Mouse (Mus musculus) gastrocnemius, adult 2 months (tissue): Measurements from ENCODE around the gene Plcd3. TPM values are rescaled to one million over a fixed set of nuclear protein-coding genes. Genes with fewer than 3 reads are reported as not detected.
A peak's percentile ranks its signal among the peaks of the same experiment; 100 is the strongest.

ENCODE experiments used
- DNase-seq: peaks from one replicate; pipeline ENCODE4 v3.0.0; 2022
- H3K27ac ChIP-seq: fragments of 200-600 bp; 2 replicates; pipeline ENCODE4 v1.8.1; 2022; ENCODE audit warnings: mild to moderate bottlenecking
- H3K4me3 ChIP-seq: fragments of 200-600 bp; 2 replicates; pipeline ENCODE4 v1.8.1; 2022; ENCODE audit warnings: mild to moderate bottlenecking, moderate library complexity
- CTCF ChIP-seq: fragments of 200-600 bp; IDR thresholded peaks from 2 replicates; pipeline ENCODE4 v1.8.1; 2022; ENCODE audit warnings: antibody characterized with exemption, mild to moderate bottlenecking, moderate library complexity
- intact Hi-C: fragments of 180-260 bp; cut with DNase I; formaldehyde crosslinking; loops from one replicate; pipeline ENCODE4 v1.15.1; 2025
- total RNA-seq, 2 experiments: library from RNA; stranded (reverse); gene quantifications; 2 replicates each; pipeline ENCODE4 v1.2.3; 2021

Plcd3 gene
- total RNA-seq, 2 experiments from 2014 or later: 4.6 to 5.9 TPM

GRCm38 (mm10) chr11:103042828-103043227 is 58.6 kb downstream of the Plcd3 start:
- intact Hi-C loops: no loop called here
- no peak overlapping the region for H3K27ac ChIP-seq
- TF ChIP-seq CTCF: no peak
- peak; percentile 28 for DNase-seq
- no peak overlapping the region for H3K4me3 ChIP-seq

- DNase-seq: peak; percentile 10
- intact Hi-C loops: no loop called here
- TF ChIP-seq CTCF: no peak
These were observed 63.4 kb downstream of the Plcd3 start for GRCm38 (mm10) chr11:103038037-103038436.

GRCm38 (mm10) chr11:103036881-103037465 is 64.5 kb downstream of the Plcd3 start:
- H3K4me3 ChIP-seq: no peak overlapping the region
- intact Hi-C loops: loop anchor here (2.0 kb wide), 1 partner anchor 14 kb away; no protein-coding TSS in a partner anchor
- TF ChIP-seq CTCF: no peak
- peak; percentile 43 for DNase-seq
- H3K27ac ChIP-seq: peak overlapping the region; percentile 68

More at GRCm38 (mm10) chr11:103038037-103038436, 63.4 kb downstream of the Plcd3 start:
- H3K4me3 ChIP-seq: no peak overlapping the region
- H3K27ac ChIP-seq: peak overlapping the region; percentile 68

GRCm38 (mm10) chr11:103035007-103035406 is 66.5 kb downstream of the Plcd3 start:
- TF ChIP-seq CTCF: no peak
- intact Hi-C loops: no loop called here
- Histone ChIP-seq H3K4me3 (no peak overlapping the region), H3K27ac (no peak overlapping the region)
- no peak for DNase-seq

- Histone ChIP-seq H3K4me3 (no peak overlapping the region), H3K27ac (0 out of 2 replicates have a peak overlapping the region, but pooled peaks have one; percentile 0)
- no peak for TF ChIP-seq CTCF
- DNase-seq: no peak
- intact Hi-C loops: no loop called here
These were observed 68.4 kb downstream of the Plcd3 start for GRCm38 (mm10) chr11:103033030-103033429.

GRCm38 (mm10) chr11:103028176-103028891 is 73.1 kb downstream of the Plcd3 start, which contains the start of the genes Nmt1 and Dcakd:
Gene Nmt1 (plus strand): TSS chr11:103028190.
Gene Dcakd (minus strand): TSS chr11:103028333.
- DNase-seq: peak; percentile 96
- Histone ChIP-seq H3K27ac (peak within 1 kb of the TSS; percentile 95), H3K4me3 (peak within 1 kb of the TSS; percentile 88)
- no peak for TF ChIP-seq CTCF
- intact Hi-C loops: no loop called here

GRCm38 (mm10) chr11:103027570-103028175 is 73.8 kb downstream of the Plcd3 start:
- TF ChIP-seq CTCF: no peak
- DNase-seq: peak; percentile 15
- intact Hi-C loops: no loop called here
- H3K27ac ChIP-seq: peak overlapping the region; percentile 95
- peak overlapping the region; percentile 88 for H3K4me3 ChIP-seq

GRCm38 (mm10) chr11:103026901-103027300 is 74.6 kb downstream of the Plcd3 start:
- TF ChIP-seq CTCF: no peak
- DNase-seq: no peak
- H3K4me3 ChIP-seq: peak overlapping the region; percentile 88
- intact Hi-C loops: no loop called here
- H3K27ac ChIP-seq: peak overlapping the region; percentile 95

GRCm38 (mm10) chr11:103023974-103024373 is 77.5 kb downstream of the Plcd3 start:
- TF ChIP-seq CTCF: no peak

GRCm38 (mm10) chr11:103020713-103021335 is 80.6 kb downstream of the Plcd3 start:
- intact Hi-C loops: no loop called here
- DNase-seq: peak; percentile 23
- Histone ChIP-seq H3K27ac (no peak overlapping the region), H3K4me3 (no peak overlapping the region)
- TF ChIP-seq CTCF: no peak

More at GRCm38 (mm10) chr11:103023974-103024373, 77.5 kb downstream of the Plcd3 start:
- intact Hi-C loops: no loop called here
- Histone ChIP-seq H3K27ac (no peak overlapping the region), H3K4me3 (no peak overlapping the region)
- no peak for DNase-seq

Other genes starting within 250 kb of the Plcd3 start
- gene Eftud2, start 220.7 kb downstream of the Plcd3 start, total RNA-seq: 10 to 100 TPM; 25.6 to 29.5 TPM
- not detected for gene Ccdc103, start 220.5 kb downstream of the Plcd3 start, total RNA-seq
- not detected for gene Fam187a, start 216.5 kb downstream of the Plcd3 start, total RNA-seq
- gene Gfap, start 200.7 kb downstream of the Plcd3 start, total RNA-seq: not detected
- not detected for gene Kif18b, start 176.5 kb downstream of the Plcd3 start, total RNA-seq
- gene C1ql1, start 155.0 kb downstream of the Plcd3 start, total RNA-seq: not detected
- gene Nmt1, start 73.5 kb downstream of the Plcd3 start, total RNA-seq: 10 to 100 TPM; 43.8 to 51.9 TPM
- 10 to 100 TPM; 12.4 to 25.8 TPM for gene Dcakd, start 73.3 kb downstream of the Plcd3 start, total RNA-seq
- 10 to 100 TPM; 24.2 to 28.6 TPM for gene Acbd4, start within 50 bp of the Plcd3 start, total RNA-seq
- 10 to 100 TPM; 18.6 to 21.8 TPM for gene Hexim1, start 14.6 kb upstream of the Plcd3 start, total RNA-seq
- 1 to 10 TPM; 2.0 to 3.6 TPM for gene Hexim2, start 30.8 kb upstream of the Plcd3 start, total RNA-seq
- 1 to 10 TPM; 4.2 to 5.7 TPM for gene Fmnl1, start 69.4 kb upstream of the Plcd3 start, total RNA-seq
- not detected for gene 1700023F06Rik, start 106.9 kb upstream of the Plcd3 start, total RNA-seq
- gene Spata32, start 116.8 kb upstream of the Plcd3 start, total RNA-seq: not detected
- 1 to 10 TPM; 4.1 to 4.2 TPM for gene Map3k14, start 165.8 kb upstream of the Plcd3 start, total RNA-seq